Mouse (Mus musculus): Measurements from ENCODE around the gene Ccdc32.

GRCm38 (mm10) chr2:119028941-119029551, at the start of gene Ccdc32:
- TF ChIP-seq POLR2A (IDR thresholded peaks at IDR 0.05; ENCODE audit: insufficient read depth, low read depth, low read length) (peak; percentile 35; the same call in 1 of the 2 replicates), CTCF (IDR thresholded peaks at IDR 0.05; ENCODE audit: insufficient read depth, low read depth, low read length) (no peak)
